Mouse (Mus musculus) erythroblast, embryonic 14.5 days (primary cell): ENCODE measurements around the gene Hmox2. TPM values are rescaled to one million over a fixed set of nuclear protein-coding genes. Genes with fewer than 3 reads are reported as not detected.

Source experiments
- H3K27me3 ChIP-seq: 2 replicates; pipeline ENCODE4 v1.6.1; 2012; ENCODE audit warnings: inconsistent platforms; ENCODE audit not compliant: control insufficient read depth
- H3K36me3 ChIP-seq: 2 replicates; pipeline ENCODE4 v1.6.1; 2012; ENCODE audit warnings: mild to moderate bottlenecking, inconsistent platforms; ENCODE audit not compliant: control insufficient read depth
- H3K4me1 ChIP-seq: 2 replicates; pipeline ENCODE4 v1.6.1; 2012; ENCODE audit warnings: inconsistent platforms; ENCODE audit not compliant: control insufficient read depth
- H3K4me3 ChIP-seq: replicated peaks from 2 replicates; pipeline ENCODE3; 2012; ENCODE audit warnings: moderate library complexity, mild to moderate bottlenecking, inconsistent platforms
- H3K9me3 ChIP-seq: 2 replicates; pipeline ENCODE4 v1.6.1; 2012; ENCODE audit warnings: low read length, inconsistent platforms, mixed read lengths; ENCODE audit not compliant: control insufficient read depth
- GATA1 ChIP-seq: IDR thresholded peaks from 2 replicates; pipeline ENCODE4 v1.6.1; 2012; ENCODE audit warnings: low read length, inconsistent platforms, mixed read lengths
- TAL1 ChIP-seq: IDR thresholded peaks from 3 replicates; pipeline ENCODE4 v1.6.1; 2012; ENCODE audit warnings: low read length, inconsistent platforms, mixed read lengths
- polyA plus RNA-seq: library from polyadenylated mRNA; stranded (reverse); fragments of >175 nt; gene quantifications from 2 replicates; pipeline ENCODE4 v1.2.3, GENCODE M21; 2012

Hmox2 gene
- polyA plus RNA-seq, 1 experiment: 0.34 TPM

DNA sequence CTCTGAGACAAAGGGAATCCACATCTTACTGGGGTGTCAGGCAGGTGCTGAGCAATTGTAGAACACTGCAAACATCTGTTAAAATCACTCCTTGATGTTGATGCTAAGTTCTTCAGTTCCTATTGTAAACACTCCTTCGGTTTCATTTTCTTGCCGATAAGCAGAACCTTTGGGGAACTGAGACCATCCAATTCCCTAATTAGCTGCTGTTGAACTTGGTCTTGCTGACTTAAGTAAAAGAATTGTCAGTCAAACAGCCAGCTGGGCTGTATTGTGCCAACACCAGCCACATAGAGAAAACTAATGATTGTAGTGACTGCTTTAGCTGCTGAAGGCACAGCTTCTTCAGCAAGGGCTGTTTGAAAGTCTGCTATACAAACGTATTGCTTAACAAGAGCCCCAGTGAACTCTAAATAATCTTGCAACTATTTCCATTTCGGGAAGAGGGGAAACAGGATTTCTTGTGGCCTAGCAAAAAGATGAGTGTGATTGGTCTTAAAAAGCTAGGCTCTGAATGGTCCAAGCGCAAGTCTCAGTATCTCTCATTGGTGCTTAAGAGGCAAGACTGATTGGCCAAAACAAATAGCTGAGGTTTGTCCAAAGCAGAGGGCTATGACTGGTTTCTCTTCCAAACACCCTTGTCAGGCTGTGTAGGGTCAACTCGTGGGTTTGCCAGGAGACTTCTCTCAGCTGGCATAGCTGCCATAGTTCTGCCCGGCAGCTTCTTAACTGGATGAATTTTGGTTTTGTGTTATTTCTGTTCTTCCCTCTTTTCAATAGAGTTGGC lies 3.8 kb upstream of the Hmox2 start:
- no peaks in the 10 kb centered on the region for H3K9me3 ChIP-seq
- H3K4me1 ChIP-seq: peaks cover 52% of the 10 kb centered on the region
- TF ChIP-seq TAL1 (no peak), GATA1 (no peak)
- no peaks in the 10 kb centered on the region for H3K36me3 ChIP-seq
- H3K4me3 ChIP-seq: no peak overlapping the region
- H3K27me3 ChIP-seq: no peaks in the 10 kb centered on the region

GRCm38 (mm10) chr16:4722915-4723209 lies 3.3 kb upstream of the Hmox2 start:
- no peak overlapping the region for H3K4me3 ChIP-seq
- peaks cover 52% of the 10 kb centered on the region for H3K4me1 ChIP-seq
- H3K36me3 ChIP-seq: no peaks in the 10 kb centered on the region
- TF ChIP-seq TAL1 (no peak), GATA1 (no peak)
- no peaks in the 10 kb centered on the region for H3K9me3 ChIP-seq
- H3K27me3 ChIP-seq: no peaks in the 10 kb centered on the region

- H3K36me3 ChIP-seq: no peaks in the 10 kb centered on the region
- H3K9me3 ChIP-seq: no peaks in the 10 kb centered on the region
- no peak for TF ChIP-seq GATA1
- no peak for TF ChIP-seq TAL1
- H3K27me3 ChIP-seq: no peaks in the 10 kb centered on the region
- H3K4me1 ChIP-seq: peaks cover 41% of the 10 kb centered on the region
- no peak overlapping the region for H3K4me3 ChIP-seq
These were observed 895 bp upstream of the Hmox2 start for GRCm38 (mm10) chr16:4725266-4725665.

DNA sequence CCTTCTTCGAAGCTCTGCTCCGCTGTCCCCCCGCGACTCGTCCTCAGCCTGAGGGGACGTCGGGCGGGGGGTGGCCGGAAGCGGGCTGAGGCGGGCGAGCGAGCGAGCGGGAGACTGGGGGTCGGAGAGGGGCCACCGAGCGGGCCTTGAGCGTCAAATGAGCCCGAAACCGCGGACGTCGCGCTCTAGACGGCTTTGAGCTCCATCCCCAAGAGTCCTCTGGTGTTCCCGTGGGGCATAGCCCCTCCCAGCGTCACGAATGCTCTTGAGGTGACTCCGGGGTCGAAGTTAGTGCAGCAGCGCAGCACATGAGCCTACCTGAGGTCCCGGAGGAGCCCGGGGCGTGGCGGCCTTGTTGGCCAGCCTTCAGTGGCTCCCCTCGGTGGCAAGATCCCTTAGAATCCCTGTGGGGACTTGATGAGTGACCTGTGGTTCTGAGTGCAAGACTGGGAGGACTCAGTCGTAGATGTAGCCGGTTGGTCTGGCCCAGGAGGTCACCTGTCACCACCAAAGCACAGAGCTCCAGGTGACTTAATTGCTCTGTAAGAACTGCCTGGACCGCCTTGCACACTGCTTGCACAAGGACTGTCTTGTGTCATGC lies 467 bp downstream of the Hmox2 start:
- TF ChIP-seq GATA1 (no peak), TAL1 (no peak)

GRCm38 (mm10) chr16:4727526-4727925 lies 1.4 kb downstream of the Hmox2 start:
- Histone ChIP-seq H3K4me3 (no peak overlapping the region), H3K4me1 (peaks cover 40% of the 10 kb centered on the region), H3K9me3 (no peaks in the 10 kb centered on the region), H3K27me3 (no peaks in the 10 kb centered on the region), H3K36me3 (no peaks in the 10 kb centered on the region)
- TF ChIP-seq GATA1: no peak
- no peak for TF ChIP-seq TAL1

More for the DNA sequence above, 467 bp downstream of the Hmox2 start:
- Histone ChIP-seq H3K4me3 (peak overlapping the region; percentile 79), H3K9me3 (no peaks in the 10 kb centered on the region), H3K4me1 (peaks cover 41% of the 10 kb centered on the region), H3K36me3 (no peaks in the 10 kb centered on the region), H3K27me3 (no peaks in the 10 kb centered on the region)

DNA sequence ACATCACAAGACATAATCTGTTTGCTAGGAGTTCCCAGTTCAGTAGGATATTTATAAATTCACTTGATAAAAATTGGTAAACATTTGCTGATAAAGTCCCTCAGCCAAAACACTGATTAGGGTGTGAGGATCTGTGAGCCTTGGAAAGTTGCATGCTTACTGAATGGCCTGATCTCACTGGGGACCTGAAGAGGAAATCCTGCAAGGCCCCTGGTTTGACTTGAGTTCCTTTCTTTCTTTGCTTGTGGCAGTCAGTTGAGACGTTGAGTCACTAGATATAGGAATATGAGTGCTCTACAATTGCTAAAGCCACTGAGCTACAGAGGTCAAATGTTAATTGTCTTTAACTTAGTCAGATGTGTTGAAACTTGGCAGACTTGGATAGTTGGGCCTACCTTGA lies 1.8 kb downstream of the Hmox2 start:
- H3K4me3 ChIP-seq: no peak overlapping the region
- H3K4me1 ChIP-seq: peaks cover 36% of the 10 kb centered on the region
- H3K36me3 ChIP-seq: no peaks in the 10 kb centered on the region
- no peaks in the 10 kb centered on the region for H3K9me3 ChIP-seq
- no peak for TF ChIP-seq TAL1
- no peak for TF ChIP-seq GATA1
- no peaks in the 10 kb centered on the region for H3K27me3 ChIP-seq

DNA sequence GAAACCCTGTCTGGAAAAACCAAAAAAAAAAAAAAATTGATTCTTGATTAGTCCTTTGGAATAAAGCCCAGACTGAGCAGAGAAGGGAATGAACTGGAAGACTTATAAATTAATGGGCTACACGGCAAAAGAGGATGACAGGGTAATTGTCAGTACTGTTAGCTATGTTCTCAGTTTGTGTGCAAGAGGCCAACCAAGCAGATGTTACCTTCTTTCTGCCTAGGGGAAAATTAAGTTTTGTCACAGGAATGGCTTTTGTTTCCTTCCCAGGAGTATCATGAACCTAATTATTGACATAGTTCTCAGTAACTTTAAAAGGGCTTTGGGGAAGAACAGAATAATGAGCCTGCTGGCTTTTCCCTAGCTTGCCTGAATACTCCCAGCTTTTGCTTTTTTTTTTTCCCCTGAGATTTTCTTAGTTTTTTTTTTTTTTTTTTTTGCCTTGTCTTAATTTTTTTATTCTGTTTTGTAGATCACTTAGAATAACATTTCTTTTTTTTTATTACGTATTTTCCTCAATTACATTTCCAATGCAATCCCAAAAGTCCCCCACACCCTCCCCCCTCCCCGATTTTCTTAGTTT lies 4.7 kb downstream of the Hmox2 start:
- Histone ChIP-seq H3K27me3 (no peaks in the 10 kb centered on the region), H3K4me3 (no peak overlapping the region), H3K9me3 (no peaks in the 10 kb centered on the region), H3K36me3 (no peaks in the 10 kb centered on the region), H3K4me1 (peaks cover 25% of the 10 kb centered on the region)
- TF ChIP-seq GATA1 (no peak), TAL1 (no peak)

DNA sequence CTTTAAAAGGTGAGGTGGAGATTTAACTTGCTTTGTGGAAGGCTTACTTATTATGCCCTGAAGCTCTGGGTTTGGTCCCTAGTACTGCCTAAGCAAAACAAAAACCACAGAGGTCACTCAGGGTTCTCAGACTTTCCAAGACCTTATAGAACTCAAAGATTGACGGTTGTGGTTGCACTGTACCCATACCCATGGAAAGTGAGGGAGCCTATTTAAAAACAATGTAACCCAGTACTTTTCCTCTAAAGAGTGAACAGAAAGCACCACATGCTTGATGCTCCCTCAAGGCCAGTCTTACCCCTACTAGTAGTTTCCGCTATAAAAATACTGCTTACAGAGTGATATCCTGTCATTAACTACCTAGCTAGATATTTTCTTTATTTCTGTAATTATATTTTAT lies 10.1 kb downstream of the Hmox2 start:
- no peak for TF ChIP-seq TAL1
- TF ChIP-seq GATA1: no peak
- no peaks in the 10 kb centered on the region for H3K9me3 ChIP-seq
- H3K4me1 ChIP-seq: no peaks in the 10 kb centered on the region
- H3K27me3 ChIP-seq: no peaks in the 10 kb centered on the region
- no peaks in the 10 kb centered on the region for H3K36me3 ChIP-seq
- no peak overlapping the region for H3K4me3 ChIP-seq

GRCm38 (mm10) chr16:4739994-4740393 lies 13.8 kb downstream of the Hmox2 start:
- no peaks in the 10 kb centered on the region for H3K36me3 ChIP-seq
- H3K27me3 ChIP-seq: no peaks in the 10 kb centered on the region
- H3K4me1 ChIP-seq: no peaks in the 10 kb centered on the region
- TF ChIP-seq GATA1: no peak
- no peak for TF ChIP-seq TAL1
- H3K9me3 ChIP-seq: no peaks in the 10 kb centered on the region
- H3K4me3 ChIP-seq: no peak overlapping the region

DNA sequence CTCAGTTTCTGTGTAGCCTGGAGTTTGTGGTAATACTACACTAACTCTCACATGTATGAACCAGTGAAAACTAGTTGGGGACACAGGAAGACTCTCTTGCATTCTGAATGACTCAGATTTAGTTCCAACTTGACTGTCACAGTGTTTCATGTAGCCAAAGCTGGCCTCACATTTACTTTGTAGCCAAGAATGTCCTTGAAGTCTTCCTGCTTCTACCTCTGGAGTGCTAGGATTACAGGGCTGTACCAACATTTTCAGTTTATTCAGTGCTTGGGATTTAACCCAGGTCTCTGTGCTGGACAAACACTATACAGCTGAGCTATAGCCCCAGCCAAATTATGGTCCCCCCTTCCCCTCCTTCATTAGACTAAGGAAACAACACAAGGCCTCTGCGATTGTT lies 16.0 kb downstream of the Hmox2 start:
- Histone ChIP-seq H3K36me3 (no peaks in the 10 kb centered on the region), H3K9me3 (no peaks in the 10 kb centered on the region), H3K27me3 (no peaks in the 10 kb centered on the region), H3K4me1 (no peaks in the 10 kb centered on the region), H3K4me3 (no peak overlapping the region)
- TF ChIP-seq GATA1 (no peak), TAL1 (no peak)
